Mouse (Mus musculus) cortical plate, adult 2 months (tissue): ENCODE measurements around the gene Gbgt1.

ENCODE experiments used
- CTCF ChIP-seq: fragments of 200-500 bp; IDR thresholded peaks from 2 replicates; pipeline ENCODE4 v1.5.1; 2011; ENCODE audit warnings: mild to moderate bottlenecking, control low read depth, low read length; ENCODE audit not compliant: insufficient read depth; ENCODE audit errors: extremely low read depth
- POLR2A ChIP-seq: fragments of 200-500 bp; IDR thresholded peaks from 2 replicates; pipeline ENCODE4 v1.6.1; 2011; ENCODE audit warnings: mild to moderate bottlenecking, low read length, control low read depth; ENCODE audit not compliant: insufficient read depth; ENCODE audit errors: extremely low read depth

- TF ChIP-seq CTCF (no peak), POLR2A (no peak)
Measured at GRCm38 (mm10) chr2:28456616-28457015, 40.1 kb upstream of the Gbgt1 start.
